Mouse (Mus musculus) heart, embryonic 14.5 days (tissue): ENCODE measurements around the gene Kcnk10. TPM values are rescaled to one million over a fixed set of nuclear protein-coding genes. Genes with fewer than 3 reads are reported as not detected.

Experiments
- ATAC-seq: fragments of 200-750 bp; cut with Nextera tagmentation; 2 replicates; pipeline ENCODE4 v1.8.0; 2017; ENCODE audit warnings: low read depth, moderate TSS enrichment; ENCODE audit not compliant: insufficient number of reproducible peaks, insufficient read depth, low FRiP score
- H3K27ac ChIP-seq, 2 experiments: fragments of 200-500 bp in 1 of 2; fragments of 300-500 bp in 1 of 2; sonication (generic) in 1 of 2; replicated peaks in 1 of 2; 2 replicates each; pipeline ENCODE4 v1.5.1; 2012 to 2014; ENCODE audit warnings: low read depth in 2 of 2, low read length in 2 of 2, control low read depth in 1 of 2, mild to moderate bottlenecking in 1 of 2, mixed read lengths in 1 of 2; ENCODE audit not compliant: control insufficient read depth in 1 of 2, insufficient read depth in 1 of 2
- H3K27me3 ChIP-seq: fragments of 300-500 bp; sonication (generic); 2 replicates; pipeline ENCODE4 v1.6.1; 2014; ENCODE audit warnings: mild to moderate bottlenecking, low read length, control low read depth; ENCODE audit not compliant: control insufficient read depth, insufficient read depth
- H3K36me3 ChIP-seq: fragments of 300-500 bp; sonication (generic); 2 replicates; pipeline ENCODE4 v1.6.1; 2014; ENCODE audit warnings: mild to moderate bottlenecking, control low read depth, low read length, mixed read lengths; ENCODE audit not compliant: control insufficient read depth, insufficient read depth
- H3K4me1 ChIP-seq, 2 experiments: fragments of 200-500 bp in 1 of 2; fragments of 300-500 bp in 1 of 2; sonication (generic) in 1 of 2; 2 replicates each; pipeline ENCODE4 v1.6.1; 2012 to 2014; ENCODE audit warnings: low read length in 2 of 2, control low read depth in 1 of 2, mixed read lengths in 1 of 2; ENCODE audit not compliant: control insufficient read depth in 2 of 2, insufficient read depth in 2 of 2
- H3K4me2 ChIP-seq: fragments of 300-500 bp; sonication (generic); 2 replicates; pipeline ENCODE4 v1.6.1; 2014; ENCODE audit warnings: mild to moderate bottlenecking, low read length
- H3K4me3 ChIP-seq, 2 experiments: fragments of 200-500 bp in 1 of 2; fragments of 300-500 bp in 1 of 2; sonication (generic) in 1 of 2; 2 replicates each; pipeline ENCODE4 v1.5.1; 2012 to 2014; ENCODE audit warnings: low read length in 2 of 2, mild to moderate bottlenecking in 2 of 2, control low read depth in 1 of 2, low read depth in 1 of 2, moderate library complexity in 1 of 2; ENCODE audit not compliant: control insufficient read depth in 1 of 2, insufficient read depth in 1 of 2
- H3K9ac ChIP-seq: fragments of 300-500 bp; sonication (generic); 2 replicates; pipeline ENCODE4 v1.6.1; 2014; ENCODE audit warnings: mild to moderate bottlenecking, low read length
- H3K9me3 ChIP-seq: fragments of 300-500 bp; sonication (generic); 2 replicates; pipeline ENCODE4 v1.6.1; 2016; ENCODE audit warnings: low read length, control low read depth; ENCODE audit not compliant: control insufficient read depth
- WGBS: fragments of 180-500 bp; shearing (Covaris S2); extraction: QIAGEN DNeasy Blood & Tissue Kit; methylation state at CpG from one replicate; pipeline ENCODE4 v1.1.7; 2014; 5-methylcytosine and 5-hydroxymethylcytosine counted together
- polyA plus RNA-seq: library from polyadenylated mRNA; unstranded; fragments of >200 nt; fragmentation: Nextera tagmentation; extraction: Ambion mirVana; gene quantifications from 2 replicates; pipeline ENCODE4 v1.2.1, GENCODE M21; 2014

Kcnk10 gene
- polyA plus RNA-seq, 1 experiment from 2014 or later: 0.26 TPM

DNA sequence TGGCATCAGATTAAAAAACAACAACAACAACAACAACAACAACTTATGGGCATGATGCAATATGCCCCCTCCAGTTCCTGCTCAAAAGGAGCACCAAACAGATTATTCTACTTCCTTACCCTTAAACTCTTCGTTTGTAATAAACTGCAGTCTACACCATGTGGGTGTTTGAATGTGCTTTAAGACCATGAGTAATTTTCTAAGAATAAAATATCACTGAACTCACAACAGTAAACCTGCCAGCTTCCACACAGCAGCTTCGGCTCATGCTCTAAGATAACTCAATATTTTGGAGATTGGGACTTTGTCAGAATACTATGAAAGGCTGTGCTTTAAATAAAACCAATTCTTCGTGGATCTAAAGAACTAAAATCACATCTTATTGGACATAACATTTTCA lies 32.2 kb upstream of the Kcnk10 start:
- no peak overlapping the region for H3K4me2 ChIP-seq
- H3K36me3 ChIP-seq: no peaks in the 10 kb centered on the region
- H3K4me3 ChIP-seq: no peak overlapping the region
- no peaks in the 10 kb centered on the region for H3K4me1 ChIP-seq
- no peak for ATAC-seq
- H3K27ac ChIP-seq: no peak overlapping the region
- no peak overlapping the region for H3K9ac ChIP-seq
- no peaks in the 10 kb centered on the region for H3K27me3 ChIP-seq
- 68% methylated on average over 3 of the region's 3 CpGs for WGBS
- H3K9me3 ChIP-seq: no peaks in the 10 kb centered on the region

- Histone ChIP-seq H3K27me3 (no peaks in the 10 kb centered on the region), H3K4me3 (no peak overlapping the region), H3K27ac (no peak overlapping the region), H3K9ac (no peak overlapping the region), H3K36me3 (no peaks in the 10 kb centered on the region), H3K9me3 (no peaks in the 10 kb centered on the region), H3K4me1 (peaks cover 0 to 1% of the 10 kb centered on the region in 2 experiments; a peak in 1 of 4 replicates), H3K4me2 (no peak overlapping the region)
- 69% methylated on average over 5 of the region's 5 CpGs for WGBS
- ATAC-seq: no peak
These were observed 28.6 kb upstream of the Kcnk10 start for GRCm38 (mm10) chr12:98606595-98607290.

- H3K27me3 ChIP-seq: no peaks in the 10 kb centered on the region
- H3K36me3 ChIP-seq: no peaks in the 10 kb centered on the region
- no peak overlapping the region for H3K4me3 ChIP-seq
- H3K27ac ChIP-seq: no peak overlapping the region
- no peak for ATAC-seq
- H3K4me1 ChIP-seq: peaks cover 0 to 8% of the 10 kb centered on the region in 2 experiments; a peak in 3 of 4 replicates
- H3K9me3 ChIP-seq: no peaks in the 10 kb centered on the region
- 71% methylated on average over 1 of the region's 1 CpGs for WGBS
- no peak overlapping the region for H3K4me2 ChIP-seq
- no peak overlapping the region for H3K9ac ChIP-seq
These were observed 27.2 kb upstream of the Kcnk10 start for GRCm38 (mm10) chr12:98605264-98605663.

- Histone ChIP-seq H3K4me3 (no peak overlapping the region), H3K27ac (no peak overlapping the region), H3K9me3 (peaks cover 10% of the 10 kb centered on the region), H3K36me3 (no peaks in the 10 kb centered on the region), H3K9ac (no peak overlapping the region), H3K27me3 (no peaks in the 10 kb centered on the region), H3K4me1 (peaks cover 0 to 8% of the 10 kb centered on the region in 2 experiments; a peak in 3 of 4 replicates), H3K4me2 (peak overlapping the region; percentile 43; the same call in 1 of the 2 replicates)
- no peak for ATAC-seq
- WGBS: 6% methylated on average over 6 of the region's 6 CpGs
These were observed 24.0 kb upstream of the Kcnk10 start for GRCm38 (mm10) chr12:98602114-98602513.

DNA sequence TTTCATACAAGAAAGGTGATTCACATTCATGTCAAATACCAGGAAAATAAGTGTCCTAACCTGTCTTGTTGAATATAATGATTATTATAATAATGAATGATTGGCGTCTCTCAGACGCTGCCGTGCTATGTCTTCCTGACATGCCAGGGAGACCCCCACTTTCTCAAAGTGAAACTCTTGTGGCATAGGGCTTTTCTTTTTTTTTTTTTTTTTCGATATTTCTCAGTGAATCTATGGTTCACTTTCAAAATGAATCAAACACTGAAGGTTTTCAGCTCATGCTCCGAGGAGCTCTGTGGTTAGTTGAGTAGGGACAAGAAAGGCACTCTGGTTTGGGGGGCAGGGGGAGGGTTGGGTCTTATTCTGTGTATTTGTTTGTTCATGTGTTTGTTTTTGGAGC lies 22.8 kb upstream of the Kcnk10 start:
- Histone ChIP-seq H3K9me3 (peaks cover 14% of the 10 kb centered on the region), H3K9ac (no peak overlapping the region), H3K36me3 (no peaks in the 10 kb centered on the region), H3K4me2 (no peak overlapping the region), H3K27ac (no peak overlapping the region), H3K4me1 (peaks cover 0 to 8% of the 10 kb centered on the region in 2 experiments; a peak in 3 of 4 replicates), H3K4me3 (no peak overlapping the region), H3K27me3 (no peaks in the 10 kb centered on the region)
- ATAC-seq: no peak
- 87% methylated on average over 5 of the region's 5 CpGs for WGBS

DNA sequence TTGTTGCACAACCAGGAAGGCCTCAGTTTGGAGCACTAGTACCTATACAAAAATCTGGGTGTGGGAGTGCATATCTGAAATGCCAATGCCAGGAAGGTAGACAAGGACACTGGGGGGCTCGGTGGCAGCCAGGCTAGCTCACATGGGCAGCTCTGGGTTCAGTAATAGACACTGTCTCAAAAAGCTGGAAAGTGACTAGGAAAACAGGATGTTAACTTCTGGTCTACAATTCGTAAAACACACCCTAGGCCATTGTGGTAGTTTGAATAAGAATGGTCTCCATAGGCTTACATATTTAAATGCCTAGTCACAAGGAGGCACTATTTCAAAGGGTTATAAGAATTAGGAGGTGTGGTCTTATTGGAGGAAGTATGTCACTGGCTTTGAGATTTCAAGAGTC lies 12.9 kb upstream of the Kcnk10 start:
- H3K9ac ChIP-seq: no peak overlapping the region
- H3K4me1 ChIP-seq: no peaks in the 10 kb centered on the region
- H3K4me3 ChIP-seq: no peak overlapping the region
- no peak for ATAC-seq
- WGBS: 81% methylated on average over 2 of the region's 2 CpGs
- no peak overlapping the region for H3K27ac ChIP-seq
- H3K36me3 ChIP-seq: no peaks in the 10 kb centered on the region
- H3K9me3 ChIP-seq: peaks cover 4% of the 10 kb centered on the region; the same call in 1 of the 2 replicates
- no peak overlapping the region for H3K4me2 ChIP-seq
- no peaks in the 10 kb centered on the region for H3K27me3 ChIP-seq

- no peaks in the 10 kb centered on the region for H3K27me3 ChIP-seq
- H3K9me3 ChIP-seq: peaks cover 4% of the 10 kb centered on the region; the same call in 1 of the 2 replicates
- 56% methylated on average over 6 of the region's 6 CpGs for WGBS
- no peak overlapping the region for H3K9ac ChIP-seq
- H3K4me3 ChIP-seq: no peak overlapping the region
- H3K4me2 ChIP-seq: no peak overlapping the region
- no peak overlapping the region for H3K27ac ChIP-seq
- H3K36me3 ChIP-seq: no peaks in the 10 kb centered on the region
- ATAC-seq: no peak
- no peaks in the 10 kb centered on the region for H3K4me1 ChIP-seq
These were observed 10.5 kb upstream of the Kcnk10 start for GRCm38 (mm10) chr12:98588573-98588972.

GRCm38 (mm10) chr12:98585302-98585701 lies 7.2 kb upstream of the Kcnk10 start:
- no peak overlapping the region for H3K4me3 ChIP-seq
- no peak overlapping the region for H3K4me2 ChIP-seq
- H3K27me3 ChIP-seq: no peaks in the 10 kb centered on the region; the same call in 1 of the 2 replicates
- no peak overlapping the region for H3K9ac ChIP-seq
- no peak for ATAC-seq
- 39% methylated on average over 3 of the region's 3 CpGs for WGBS
- H3K36me3 ChIP-seq: no peaks in the 10 kb centered on the region
- no peaks in the 10 kb centered on the region for H3K4me1 ChIP-seq
- H3K27ac ChIP-seq: no peak overlapping the region
- H3K9me3 ChIP-seq: no peaks in the 10 kb centered on the region
